Mouse (Mus musculus) lung, adult 10 weeks (tissue): ENCODE measurements around the gene Fastkd3. TPM values are rescaled to one million over a fixed set of nuclear protein-coding genes. Genes with fewer than 3 reads are reported as not detected.

Experiments
- polyA plus RNA-seq: library from polyadenylated mRNA; stranded (reverse); fragments of 350-450 nt; fragmentation: Illumina TruSeq; extraction: RNeasy Lipid Tissue Mini Kit (QIAGEN cat#74804); gene quantifications from one replicate; pipeline ENCODE4 v1.2.3, GENCODE M21; 2014; ENCODE audit warnings: low read depth, low replicate concordance; ENCODE audit not compliant: insufficient read depth

Fastkd3 gene
- 4.8 TPM for polyA plus RNA-seq

DNA sequence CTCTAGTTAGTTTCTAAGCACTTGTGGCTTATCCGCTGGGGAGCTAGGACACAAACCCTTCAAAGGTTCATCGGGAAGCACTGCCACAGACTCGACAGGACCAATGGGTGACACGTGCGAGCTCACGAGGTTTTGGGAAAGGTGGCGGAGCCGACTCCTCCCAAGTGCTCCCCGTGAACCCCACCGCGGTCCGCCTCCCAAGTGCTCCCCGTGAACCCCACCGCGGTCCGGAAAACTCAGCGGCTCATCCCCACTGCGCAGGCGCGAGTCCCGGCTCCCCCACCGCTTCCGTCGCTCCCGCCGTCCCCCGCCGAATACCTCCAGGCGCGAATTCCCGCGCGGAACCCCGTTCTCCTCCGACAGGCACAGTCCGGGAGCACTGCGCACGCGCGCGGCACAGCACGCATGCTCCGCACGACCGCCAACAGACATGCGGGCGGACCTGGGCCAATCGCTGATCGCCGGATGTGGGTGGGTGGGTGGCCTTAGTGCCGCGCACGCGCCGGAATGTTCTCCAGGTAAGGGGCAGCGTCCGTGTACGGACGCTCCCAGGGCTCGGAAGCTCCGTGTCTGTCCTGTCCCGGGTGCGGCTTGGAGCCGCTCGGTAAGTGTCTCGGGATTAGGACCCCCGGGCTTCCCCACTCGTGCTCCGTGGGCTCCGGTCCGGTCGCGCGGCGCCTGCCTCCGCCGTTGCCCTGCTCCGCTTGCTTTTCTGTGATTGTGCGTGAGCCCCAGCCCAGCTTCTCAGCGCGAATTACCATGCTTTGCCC, at the start of gene Fastkd3, which contains the start of gene Mtrr:
Fastkd3 (plus strand) TSS at position 488 of the 770 bp plus-strand sequence.
Mtrr (minus strand) TSS at position 403 of the 770 bp plus-strand sequence.

DNA sequence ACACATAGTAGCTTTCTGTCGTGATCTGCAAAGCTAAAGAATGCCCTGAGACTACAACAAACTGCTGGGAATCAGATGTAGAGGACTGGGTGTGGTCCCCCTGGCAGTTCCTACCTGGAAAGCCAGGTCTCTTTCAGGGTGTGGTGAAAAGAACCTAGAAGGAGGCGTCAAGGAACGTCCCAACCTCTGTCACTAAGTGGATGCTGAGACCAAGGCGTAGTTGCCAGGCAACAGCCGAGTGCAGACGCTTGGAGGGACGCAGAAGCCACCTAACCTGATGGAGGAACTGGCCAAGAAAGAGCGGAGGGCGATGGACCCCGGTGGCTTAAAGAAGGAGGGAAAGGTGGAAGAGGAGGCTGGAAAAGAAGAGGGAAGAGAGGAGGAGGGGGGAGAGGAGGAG, 15.2 kb downstream of the Fastkd3 start, which contains the start of gene 1700001L19Rik:
1700001L19Rik (plus strand) TSS at position 223 of the 400 bp plus-strand sequence.

Other genes with a start within 250 kb of the Fastkd3 start
- 4.8 TPM for gene Mtrr, start 85 bp upstream of the Fastkd3 start, polyA plus RNA-seq
- 8.1 TPM for gene 1700001L19Rik, start 15.2 kb downstream of the Fastkd3 start, polyA plus RNA-seq